Mouse (Mus musculus) MEL (cell line): ENCODE measurements around the gene Mrpl45.

ENCODE experiments used
- CTCF ChIP-seq, 3 experiments: IDR thresholded peaks in 2 of 3; conservative IDR thresholded peaks in 1 of 3; 2 replicates each; pipeline ENCODE4 v1.5.1; 2011 to 2012; ENCODE audit warnings: low read length in 3 of 3, low read depth in 2 of 3, mild to moderate bottlenecking in 2 of 3, improper control_type of control experiment in 1 of 3, inconsistent platforms in 1 of 3, mixed read lengths in 1 of 3, moderate library complexity in 1 of 3; ENCODE audit not compliant: control insufficient read depth in 1 of 3, insufficient read depth in 1 of 3, poor library complexity in 1 of 3, severe bottlenecking in 1 of 3
- EP300 ChIP-seq, 2 experiments: IDR thresholded peaks; 2 replicates each; pipeline ENCODE4 v1.6.1; 2011; ENCODE audit warnings: improper control_type of control experiment in 2 of 2, low read length in 2 of 2, low read depth in 1 of 2, mild to moderate bottlenecking in 1 of 2
- NELFE ChIP-seq: IDR thresholded peaks from 2 replicates; pipeline ENCODE4 v1.6.1; 2011; ENCODE audit warnings: low read depth, low read length, improper control_type of control experiment
- TAL1 ChIP-seq: IDR thresholded peaks from 2 replicates; pipeline ENCODE4 v1.6.1; 2012; ENCODE audit warnings: mild to moderate bottlenecking, inconsistent platforms, low read length, moderate library complexity, mixed read lengths

- TF ChIP-seq EP300 (IDR thresholded peaks at IDR 0.05; ENCODE audit: low read depth in 1 of 2, low read length in 2 of 2) (no peak), CTCF (IDR thresholded peaks at IDR 0.05 in 2 of 3, conservative IDR thresholded peaks at IDR 0.05 in 1 of 3; ENCODE audit: control insufficient read depth in 1 of 3, insufficient read depth in 1 of 3, low read depth in 2 of 3, low read length in 3 of 3, poor library complexity in 1 of 3, severe bottlenecking in 1 of 3) (no peak), NELFE (no peak), TAL1 (no peak)
Measured at GRCm38 (mm10) chr11:97282179-97282578, 33.3 kb upstream of the Mrpl45 start.
